Mouse (Mus musculus): ENCODE results near the gene Rad23a. TPM values are rescaled to one million over a fixed set of nuclear protein-coding genes. Genes with fewer than 3 reads are reported as not detected.

The Rad23a gene
- polyA plus RNA-seq, 1 experiment from 2014 or later = 125 TPM

DNA sequence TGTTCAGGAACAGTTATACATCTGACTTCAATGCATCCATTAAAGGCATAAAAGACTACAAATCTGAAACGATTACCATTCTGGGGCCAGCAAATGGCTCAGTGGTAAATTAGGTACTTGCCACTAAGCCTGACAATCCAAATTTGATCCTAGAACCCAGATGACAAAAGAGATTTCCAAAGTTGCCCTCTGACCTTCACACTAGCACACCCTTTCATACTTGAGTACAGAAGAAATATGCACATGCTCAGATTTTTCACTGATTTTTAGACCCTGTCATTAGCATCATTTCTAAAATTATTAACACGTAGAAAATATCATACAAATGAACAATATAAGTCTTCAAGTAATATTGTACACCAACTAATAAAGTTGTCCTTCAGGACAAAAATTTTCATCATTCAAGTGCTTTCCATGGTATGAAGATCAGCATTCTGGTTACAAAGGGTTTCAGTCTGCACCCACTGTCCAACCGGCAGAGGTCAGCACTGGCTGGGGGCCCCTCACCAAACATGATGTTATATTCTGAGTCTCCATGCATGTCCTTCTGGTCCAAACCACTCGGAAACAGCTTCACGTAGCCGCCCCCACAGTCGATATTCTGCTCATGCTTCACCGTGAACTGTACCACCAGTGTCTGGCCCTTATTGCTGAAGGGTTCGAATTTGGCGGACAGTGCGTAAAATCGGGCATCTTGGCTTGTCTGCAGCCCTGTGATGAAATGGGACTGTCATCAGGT is 5.1 kb upstream of the Rad23a start:
- WGBS = 15% methylated on average over 12 of the region's 12 CpGs

DNA sequence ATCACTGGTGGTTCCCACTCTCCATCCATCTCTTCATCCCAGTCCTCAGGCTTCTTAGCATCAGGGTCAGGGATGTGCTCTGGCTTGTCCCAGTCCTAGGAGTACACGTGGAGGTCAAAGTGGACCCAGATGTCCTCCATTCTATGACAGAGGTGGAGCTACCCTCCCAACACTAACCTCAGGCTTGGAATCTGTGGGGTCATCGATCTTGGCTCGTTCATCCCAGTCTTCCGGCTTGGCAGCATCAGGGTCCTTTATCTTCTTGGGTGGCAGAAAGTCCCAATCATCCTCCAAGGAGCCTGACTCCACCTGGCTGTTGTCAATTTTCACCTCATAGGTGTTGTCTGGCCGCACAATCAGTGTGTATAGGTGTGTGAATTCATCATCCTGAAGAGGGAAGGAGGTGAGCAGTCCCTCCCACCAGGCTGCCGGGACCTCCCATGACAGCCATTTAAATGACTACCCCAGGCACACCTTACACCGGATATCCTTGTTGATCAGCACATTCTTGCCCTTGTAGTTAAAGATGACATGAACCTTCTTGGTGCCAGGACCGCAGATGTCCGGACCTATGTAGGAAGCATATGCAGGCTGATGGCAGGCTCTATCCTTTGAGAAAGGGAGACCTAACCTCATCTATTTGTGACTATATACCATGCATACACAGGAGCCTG is 4.1 kb upstream of the Rad23a start:
- Histone ChIP-seq H3K4me1 (ENCODE audit: control insufficient read depth, insufficient read depth, low read length) (peaks cover 26% of the 10 kb centered on the region), H3K4me3 (ENCODE audit: low read length) (peak overlapping the region; percentile 81), H3K9me3 (ENCODE audit: control insufficient read depth, low read length) (no peaks in the 10 kb centered on the region), H3K9ac (ENCODE audit: low read depth, low read length) (peak overlapping the region; percentile 84), H3K27ac (ENCODE audit: low read depth, low read length) (peak overlapping the region; percentile 8; the same call in 1 of the 2 replicates), H3K4me2 (replicated peaks; ENCODE audit: low read depth, low read length) (peak overlapping the region; percentile 79), H3K36me3 (ENCODE audit: control insufficient read depth, insufficient read depth, low read length) (peaks cover 44% of the 10 kb centered on the region), H3K27me3 (ENCODE audit: control insufficient read depth, insufficient read depth, low read length) (no peaks in the 10 kb centered on the region)
- ATAC-seq (ENCODE audit: low FRiP score, low TSS enrichment) = no peak
- WGBS = 85% methylated on average over 9 of the region's 9 CpGs

More for the DNA sequence above, 5.1 kb upstream of the Rad23a start:
- no peak overlapping the region for H3K27ac ChIP-seq (ENCODE audit: low read depth, low read length)
- peaks cover 23% of the 10 kb centered on the region for H3K4me1 ChIP-seq (ENCODE audit: control insufficient read depth, insufficient read depth, low read length)
- ATAC-seq (ENCODE audit: low FRiP score, low TSS enrichment) = no peak
- no peaks in the 10 kb centered on the region for H3K27me3 ChIP-seq (ENCODE audit: control insufficient read depth, insufficient read depth, low read length)
- H3K36me3 ChIP-seq (ENCODE audit: control insufficient read depth, insufficient read depth, low read length) = peaks cover 44% of the 10 kb centered on the region
- peak overlapping the region; percentile 81 for H3K4me3 ChIP-seq (ENCODE audit: low read length)
- no peaks in the 10 kb centered on the region for H3K9me3 ChIP-seq (ENCODE audit: control insufficient read depth, low read length)
- peak overlapping the region; percentile 79 for H3K4me2 ChIP-seq (replicated peaks; ENCODE audit: low read depth, low read length)
- H3K9ac ChIP-seq (ENCODE audit: low read depth, low read length) = peak overlapping the region; percentile 84

DNA sequence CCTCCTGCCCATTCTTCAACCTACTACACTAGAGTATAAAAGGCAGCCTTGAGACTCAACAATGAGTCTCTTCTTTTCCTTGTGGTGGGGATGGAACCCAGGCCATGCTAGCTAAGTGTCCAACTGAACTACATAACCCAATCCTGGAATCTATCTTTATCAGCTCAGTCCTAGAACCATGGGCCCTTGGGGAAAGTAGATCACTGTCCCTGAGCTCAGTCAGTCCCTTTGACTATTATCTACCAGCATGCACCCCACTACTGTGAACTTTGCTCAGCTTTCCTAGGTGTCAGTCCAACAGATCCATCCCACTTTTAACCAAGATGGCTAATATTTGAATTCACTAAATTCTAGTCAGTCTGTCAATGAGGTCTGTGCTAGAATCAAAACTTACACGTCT is 1.0 kb upstream of the Rad23a start:
- peaks cover 41% of the 10 kb centered on the region for H3K4me1 ChIP-seq (ENCODE audit: control insufficient read depth, insufficient read depth, low read length)
- H3K9me3 ChIP-seq (ENCODE audit: control insufficient read depth, low read length) = no peaks in the 10 kb centered on the region
- peaks cover 66% of the 10 kb centered on the region for H3K36me3 ChIP-seq (ENCODE audit: control insufficient read depth, insufficient read depth, low read length)
- no peaks in the 10 kb centered on the region for H3K27me3 ChIP-seq (ENCODE audit: control insufficient read depth, insufficient read depth, low read length)
- WGBS = 82% methylated on average over 1 of the region's 1 CpGs
- no peak overlapping the region for H3K4me3 ChIP-seq (ENCODE audit: low read length)
- H3K27ac ChIP-seq (ENCODE audit: low read depth, low read length) = no peak overlapping the region; the same call in 1 of the 2 replicates
- ATAC-seq (ENCODE audit: low FRiP score, low TSS enrichment) = no peak
- H3K4me2 ChIP-seq (replicated peaks; ENCODE audit: low read depth, low read length) = no peak overlapping the region
- H3K9ac ChIP-seq (ENCODE audit: low read depth, low read length) = no peak overlapping the region

DNA sequence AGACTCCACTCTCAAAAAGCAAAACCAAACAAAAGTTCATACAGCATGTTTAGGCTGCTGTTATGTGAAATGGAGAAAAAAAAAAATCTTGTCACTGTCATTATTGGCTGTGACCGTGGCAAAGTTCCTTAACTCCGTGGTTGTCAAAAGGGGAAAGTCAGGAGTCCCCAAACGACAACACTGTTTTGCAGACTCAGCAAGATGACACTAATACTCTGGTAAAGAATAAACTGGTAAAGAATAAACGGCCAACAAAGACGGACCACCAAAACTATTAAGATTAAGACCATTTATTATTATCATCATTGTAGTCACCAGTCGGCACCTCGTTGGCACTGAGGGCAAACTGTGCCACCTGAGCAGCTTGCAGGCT is 604 bp downstream of the Rad23a start:
- no peaks in the 10 kb centered on the region for H3K27me3 ChIP-seq (ENCODE audit: control insufficient read depth, insufficient read depth, low read length)
- H3K4me3 ChIP-seq (ENCODE audit: low read length) = peak overlapping the region; percentile 90
- H3K9ac ChIP-seq (ENCODE audit: low read depth, low read length) = peak overlapping the region; percentile 96
- peak overlapping the region; percentile 90 for H3K27ac ChIP-seq (ENCODE audit: low read depth, low read length)
- no peaks in the 10 kb centered on the region for H3K9me3 ChIP-seq (ENCODE audit: control insufficient read depth, low read length)
- peak overlapping the region; percentile 71 for H3K4me2 ChIP-seq (replicated peaks; ENCODE audit: low read depth, low read length)
- ATAC-seq (ENCODE audit: low FRiP score, low TSS enrichment) = no peak
- H3K36me3 ChIP-seq (ENCODE audit: control insufficient read depth, insufficient read depth, low read length) = peaks cover 78% of the 10 kb centered on the region
- 5% methylated on average over 7 of the region's 7 CpGs for WGBS
- H3K4me1 ChIP-seq (ENCODE audit: control insufficient read depth, insufficient read depth, low read length) = peaks cover 41% of the 10 kb centered on the region

DNA sequence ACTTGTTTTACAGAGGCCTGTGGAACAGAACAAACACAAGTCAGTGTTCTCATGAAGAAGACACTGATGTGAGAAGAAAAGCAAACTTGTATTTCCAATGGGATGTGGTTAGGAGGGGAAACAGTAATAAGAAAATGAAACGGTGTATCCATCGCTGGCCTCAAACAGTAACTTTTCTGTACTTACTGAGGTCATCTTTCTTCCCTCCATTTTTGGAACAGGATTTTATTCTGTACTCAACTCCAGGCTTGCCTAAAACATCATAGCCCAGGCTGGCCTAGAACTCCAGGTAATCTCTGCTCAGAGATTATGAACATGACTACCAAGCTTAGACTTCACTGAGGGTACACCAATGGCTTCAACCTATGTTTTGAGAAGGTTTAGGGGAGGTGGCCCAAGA is 1.1 kb downstream of the Rad23a start:
- H3K36me3 ChIP-seq (ENCODE audit: control insufficient read depth, insufficient read depth, low read length) = peaks cover 78% of the 10 kb centered on the region
- ATAC-seq (ENCODE audit: low FRiP score, low TSS enrichment) = no peak
- H3K4me3 ChIP-seq (ENCODE audit: low read length) = peak overlapping the region; percentile 90
- H3K27ac ChIP-seq (ENCODE audit: low read depth, low read length) = no peak overlapping the region
- H3K4me1 ChIP-seq (ENCODE audit: control insufficient read depth, insufficient read depth, low read length) = peaks cover 41% of the 10 kb centered on the region
- H3K4me2 ChIP-seq (replicated peaks; ENCODE audit: low read depth, low read length) = peak overlapping the region; percentile 71
- H3K9ac ChIP-seq (ENCODE audit: low read depth, low read length) = peak overlapping the region; percentile 96; the same call in 1 of the 2 replicates
- no peaks in the 10 kb centered on the region for H3K27me3 ChIP-seq (ENCODE audit: control insufficient read depth, insufficient read depth, low read length)
- 89% methylated on average over 2 of the region's 2 CpGs for WGBS
- H3K9me3 ChIP-seq (ENCODE audit: control insufficient read depth, low read length) = no peaks in the 10 kb centered on the region

DNA sequence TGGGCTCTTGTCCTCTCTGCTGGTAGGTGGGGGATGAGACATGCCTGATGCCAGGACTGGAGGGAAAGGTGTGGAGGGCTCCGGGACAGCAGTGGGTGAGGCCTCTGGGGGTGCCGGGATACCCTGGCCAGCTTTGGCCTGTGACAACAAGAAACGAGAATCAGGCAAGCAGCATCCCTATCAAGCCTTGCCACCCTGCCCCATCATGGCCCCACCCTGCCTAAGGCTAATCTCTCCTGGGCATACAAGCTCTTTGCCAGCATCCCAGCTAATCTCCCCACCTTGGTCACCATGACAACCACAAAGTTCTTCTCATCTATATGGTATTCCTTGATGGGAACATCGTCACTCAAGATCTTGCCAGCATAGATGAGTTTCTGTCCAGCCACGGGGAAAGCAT is 2.0 kb downstream of the Rad23a start:
- no peaks in the 10 kb centered on the region for H3K27me3 ChIP-seq (ENCODE audit: control insufficient read depth, insufficient read depth, low read length)
- H3K9me3 ChIP-seq (ENCODE audit: control insufficient read depth, low read length) = no peaks in the 10 kb centered on the region
- peaks cover 37% of the 10 kb centered on the region for H3K4me1 ChIP-seq (ENCODE audit: control insufficient read depth, insufficient read depth, low read length)
- 84% methylated on average over 5 of the region's 5 CpGs for WGBS
- H3K27ac ChIP-seq (ENCODE audit: low read depth, low read length) = no peak overlapping the region
- H3K4me3 ChIP-seq (ENCODE audit: low read length) = no peak overlapping the region
- ATAC-seq (ENCODE audit: low FRiP score, low TSS enrichment) = no peak
- H3K9ac ChIP-seq (ENCODE audit: low read depth, low read length) = no peak overlapping the region
- H3K36me3 ChIP-seq (ENCODE audit: control insufficient read depth, insufficient read depth, low read length) = peaks cover 77% of the 10 kb centered on the region
- no peak overlapping the region for H3K4me2 ChIP-seq (replicated peaks; ENCODE audit: low read depth, low read length)

DNA sequence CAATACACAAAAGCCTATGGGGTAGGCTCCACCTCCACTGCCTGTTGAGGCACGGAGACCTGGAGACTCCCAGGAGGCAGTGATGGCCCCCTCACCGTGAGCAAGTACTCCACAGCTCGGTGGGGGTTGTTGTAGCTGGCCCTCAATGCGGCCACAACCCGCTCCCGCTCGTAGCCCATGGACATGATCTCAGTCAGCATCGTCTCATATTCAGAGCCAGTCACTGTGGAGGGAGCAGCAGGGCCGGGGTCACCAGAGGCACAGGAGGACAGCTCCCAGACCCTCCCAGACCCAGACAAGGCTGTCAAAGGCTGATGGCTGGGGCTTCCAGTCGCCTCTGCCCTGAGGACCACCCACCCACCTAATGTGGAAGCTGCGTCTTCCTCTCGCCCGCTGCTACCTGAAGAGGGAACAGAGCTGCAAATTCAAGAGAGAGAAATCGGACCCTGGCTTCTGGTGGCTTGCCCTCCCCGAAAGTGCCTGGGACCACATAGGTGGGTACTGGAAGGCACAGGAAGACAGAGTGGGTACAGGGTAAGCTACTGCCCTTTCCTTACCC is 2.5 kb downstream of the Rad23a start:
- H3K4me3 ChIP-seq (ENCODE audit: low read length) = no peak overlapping the region
- no peak overlapping the region for H3K9ac ChIP-seq (ENCODE audit: low read depth, low read length)
- H3K4me2 ChIP-seq (replicated peaks; ENCODE audit: low read depth, low read length) = no peak overlapping the region
- H3K36me3 ChIP-seq (ENCODE audit: control insufficient read depth, insufficient read depth, low read length) = peaks cover 74% of the 10 kb centered on the region
- H3K4me1 ChIP-seq (ENCODE audit: control insufficient read depth, insufficient read depth, low read length) = peaks cover 32% of the 10 kb centered on the region
- no peak for ATAC-seq (ENCODE audit: low FRiP score, low TSS enrichment)
- 65% methylated on average over 15 of the region's 15 CpGs for WGBS
- no peaks in the 10 kb centered on the region for H3K9me3 ChIP-seq (ENCODE audit: control insufficient read depth, low read length)
- peak overlapping the region; percentile 43; the same call in 1 of the 2 replicates for H3K27ac ChIP-seq (ENCODE audit: low read depth, low read length)
- no peaks in the 10 kb centered on the region for H3K27me3 ChIP-seq (ENCODE audit: control insufficient read depth, insufficient read depth, low read length)

DNA sequence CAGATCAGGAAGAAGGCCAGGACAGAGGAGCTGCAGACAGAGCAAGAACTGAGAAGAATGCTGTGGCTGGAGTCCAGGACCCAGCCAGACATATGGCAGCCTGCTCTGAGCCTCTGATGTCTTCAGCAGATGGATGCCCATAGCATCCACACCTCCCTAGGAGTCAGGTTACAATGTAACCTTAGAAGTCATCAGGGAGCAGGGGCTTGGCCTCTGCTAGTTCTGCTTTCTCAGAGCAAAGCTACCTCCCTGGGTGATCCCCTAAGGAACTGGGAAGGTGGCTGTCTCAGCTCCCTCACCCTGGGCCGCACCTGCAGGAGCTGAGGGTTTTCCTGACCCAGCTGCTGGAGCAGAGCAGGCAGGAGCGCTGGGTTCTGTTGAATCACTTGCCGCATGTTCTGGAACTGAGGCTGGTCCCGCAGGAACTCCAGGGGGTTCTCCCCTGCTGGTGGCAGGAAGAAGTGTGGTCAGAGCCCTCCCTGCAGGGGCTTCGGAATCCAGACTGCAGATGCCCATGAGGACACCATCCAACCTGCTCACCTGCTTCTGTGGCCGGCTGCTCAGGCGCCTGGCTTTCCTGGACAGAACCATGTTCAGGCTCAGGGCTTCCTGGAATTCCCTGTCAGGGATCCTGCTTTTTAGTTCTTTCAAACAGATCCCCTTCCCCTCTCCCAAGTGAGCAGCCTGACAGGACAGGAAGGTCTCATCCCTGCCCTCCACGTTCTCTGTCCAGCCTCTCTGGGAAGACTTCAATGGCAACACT is 3.1 kb downstream of the Rad23a start:
- H3K36me3 ChIP-seq (ENCODE audit: control insufficient read depth, insufficient read depth, low read length) = peaks cover 67% of the 10 kb centered on the region
- 30% methylated on average over 8 of the region's 8 CpGs for WGBS
- peak; percentile 20; the same call in 1 of the 2 replicates for ATAC-seq (ENCODE audit: low FRiP score, low TSS enrichment)
- H3K4me3 ChIP-seq (ENCODE audit: low read length) = no peak overlapping the region
- 0 out of 2 replicates have a peak overlapping the region, but pooled peaks have one; percentile 11 for H3K4me2 ChIP-seq (replicated peaks; ENCODE audit: low read depth, low read length)
- no peaks in the 10 kb centered on the region for H3K9me3 ChIP-seq (ENCODE audit: control insufficient read depth, low read length)
- H3K27me3 ChIP-seq (ENCODE audit: control insufficient read depth, insufficient read depth, low read length) = no peaks in the 10 kb centered on the region
- H3K4me1 ChIP-seq (ENCODE audit: control insufficient read depth, insufficient read depth, low read length) = peaks cover 31% of the 10 kb centered on the region
- H3K27ac ChIP-seq (ENCODE audit: low read depth, low read length) = peak overlapping the region; percentile 43; the same call in 1 of the 2 replicates
- H3K9ac ChIP-seq (ENCODE audit: low read depth, low read length) = no peak overlapping the region

Data from kidney, embryonic 14.5 days (tissue).